17 mouse cellular contexts compared by ENCODE assay signal in genomic region chr9:37586718-37587117, GRCm38 (mm10). TPM values are rescaled to one million over a fixed set of nuclear protein-coding genes. Genes with fewer than 3 reads are reported as not detected.
"Had no signal": no experiment of that assay in that cellular context is flagged by ENCODE, and none has a peak within 500 bp of the region (broad histone marks: within the 10 kb centered on the region; RNA-seq: fewer than 3 reads in every experiment).

No protein-coding gene starts in this region.

- H3K4me2 ChIP-seq: limb, embryonic 12.5 days; liver, embryonic 13.5 days; lung, embryonic 15.5 days; neural tube, embryonic 12.5 days had no signal

- H3K9ac ChIP-seq: limb, embryonic 12.5 days; liver, embryonic 13.5 days; liver, postnatal 0 days; lung, embryonic 15.5 days; neural tube, embryonic 12.5 days had no signal

- H3K4me3 ChIP-seq: layer of hippocampus, adult 2 months; limb, embryonic 12.5 days; liver, embryonic 13.5 days; lung, embryonic 15.5 days; megakaryocyte, embryonic 14.5 days; myocyte; neural tube, embryonic 12.5 days had no signal

- H3K27ac ChIP-seq: layer of hippocampus, adult 2 months; limb, embryonic 12.5 days; liver, embryonic 13.5 days; lung, embryonic 15.5 days; macrophage; neural tube, embryonic 12.5 days had no signal

- H3K36me3 ChIP-seq: limb, embryonic 12.5 days; liver, embryonic 13.5 days; lung, embryonic 15.5 days; neural tube, embryonic 12.5 days had no signal

- H3K27me3 ChIP-seq: limb, embryonic 12.5 days; liver, embryonic 13.5 days; lung, embryonic 15.5 days; megakaryocyte, embryonic 14.5 days; neural tube, embryonic 12.5 days had no signal

- H3K9me3 ChIP-seq: limb, embryonic 12.5 days; lung, embryonic 15.5 days; neural tube, embryonic 12.5 days had no signal

- DNase-seq: kidney, postnatal 10 days; kidney, postnatal 4 days; liver; liver, embryonic 13.5 days; liver, postnatal 0 days; lung, postnatal 14 days; retina, postnatal 1 day; right cerebral cortex, postnatal 4 days; spleen, adult 18-20 months; thymus, postnatal 4 days had no signal

- H3K4me1 ChIP-seq: limb, embryonic 12.5 days; liver, embryonic 13.5 days; lung, embryonic 15.5 days; neural tube, embryonic 12.5 days had no signal

- ATAC-seq: liver, postnatal 0 days had no signal

RNA-seq across cellular contexts. Expression of gene Vsig2, which starts 47.7 kb away (rescaled TPM):
- polyA plus RNA-seq: macrophage, myocyte had no signal
